Mouse (Mus musculus) embryonic fibroblast, embryonic 13.5 days (primary cell): Measurements from ENCODE around the gene Scrn1.

Source experiments
- CTCF ChIP-seq: IDR thresholded peaks from 2 replicates; pipeline ENCODE4 v1.5.1; 2011; ENCODE audit warnings: mild to moderate bottlenecking, control low read depth, low read length, moderate library complexity, borderline replicate concordance; ENCODE audit not compliant: insufficient read depth
- POLR2A ChIP-seq: IDR thresholded peaks from 2 replicates; pipeline ENCODE4 v1.6.1; 2011; ENCODE audit warnings: low read depth, mild to moderate bottlenecking, control low read depth, low read length, moderate library complexity

- TF ChIP-seq CTCF, result no peak
- TF ChIP-seq POLR2A, result no peak
These were observed 58.0 kb downstream of the Scrn1 start for GRCm38 (mm10) chr6:54508256-54508793.
